Mouse (Mus musculus) spleen, postnatal 14 days (tissue): ENCODE data around the gene Gpr87.

Source experiments
- DNase-seq, 2 experiments: peaks; one replicate each; pipeline ENCODE4 v3.0.0; 2021 to 2022; ENCODE audit warnings: low spot score in 2 of 2

Gene Gpr87

GRCm38 (mm10) chr3:59139651-59140051 lies 55.3 kb downstream of the Gpr87 start:
- DNase-seq = no peak

- DNase-seq = no peak
Observed at GRCm38 (mm10) chr3:59138946-59139468, 55.9 kb downstream of the Gpr87 start.

GRCm38 (mm10) chr3:59135911-59136653 lies 58.8 kb downstream of the Gpr87 start:
- DNase-seq = no peak

- DNase-seq = no peak
Observed at GRCm38 (mm10) chr3:59133189-59133588, 61.7 kb downstream of the Gpr87 start.

GRCm38 (mm10) chr3:59131966-59132365 lies 62.9 kb downstream of the Gpr87 start:
- no peak for DNase-seq

GRCm38 (mm10) chr3:59131081-59131480 lies 63.8 kb downstream of the Gpr87 start:
- no peak for DNase-seq

GRCm38 (mm10) chr3:59130431-59130830 lies 64.5 kb downstream of the Gpr87 start:
- DNase-seq = no peak

GRCm38 (mm10) chr3:59129547-59129946 lies 65.4 kb downstream of the Gpr87 start:
- no peak for DNase-seq
